Mouse (Mus musculus): Measurements from ENCODE around the gene Pds5b.

GRCm38 (mm10) chr5:150789039-150789438, 115.5 kb downstream of the Pds5b start:
- TF ChIP-seq CTCF (IDR thresholded peaks at IDR 0.05; ENCODE audit: borderline replicate concordance, extremely low read depth, insufficient read depth, insufficient read length) (no peak), POLR2A (IDR thresholded peaks at IDR 0.05; ENCODE audit: borderline replicate concordance, extremely low read depth, insufficient read depth, insufficient read length, poor library complexity, severe bottlenecking) (no peak)

Measured in brain, embryonic 14.5 days (tissue).